Mouse (Mus musculus): ENCODE measurements at regions not wholly inside any gene's neighbourhood (a gene's known extent, or its start where the extent isn't known, plus 50 kb on each side); places are given as distances from the start of the nearest gene placed in this dataset.

- TF ChIP-seq CTCF (conservative IDR thresholded peaks at IDR 0.05; ENCODE audit: low read length) (no peak), POU5F1 (IDR thresholded peaks at IDR 0.05; ENCODE audit: borderline replicate concordance, low read length) (no peak)
These were observed 572.8 kb downstream of the Nebl start for GRCm38 (mm10) chr2:17158463-17158862.

Measured in E14TG2a.4 (cell line).